Mouse (Mus musculus): ENCODE results near the gene Smtnl1. TPM values are rescaled to one million over a fixed set of nuclear protein-coding genes. Genes with fewer than 3 reads are reported as not detected.

Smtnl1 gene
- total RNA-seq, 2 experiments from 2014 or later = not detected

GRCm38 (mm10) chr2:84798493-84798921, 23.9 kb downstream of the Smtnl1 start, which contains the start of gene Ube2l6:
TSS of gene Ube2l6 (plus strand) at chr2:84798828.
- DNase-seq (ENCODE audit: extremely low spot score in 1 of 2, low spot score in 1 of 2) = peak; percentile 46 to 48

GRCm38 (mm10) chr2:84797833-84798492, 24.5 kb downstream of the Smtnl1 start:
- DNase-seq (ENCODE audit: extremely low spot score in 1 of 2, low spot score in 1 of 2) = peak; percentile 67 to 81

GRCm38 (mm10) chr2:84793871-84794270, 28.6 kb downstream of the Smtnl1 start:
- DNase-seq (ENCODE audit: extremely low spot score in 1 of 2, low spot score in 1 of 2) = no peak

- no peak for DNase-seq (ENCODE audit: extremely low spot score in 1 of 2, low spot score in 1 of 2)
Observed at GRCm38 (mm10) chr2:84793154-84793553, 29.3 kb downstream of the Smtnl1 start.

- no peak for DNase-seq (ENCODE audit: extremely low spot score in 1 of 2, low spot score in 1 of 2)
Observed at GRCm38 (mm10) chr2:84792516-84792915, 29.9 kb downstream of the Smtnl1 start.

GRCm38 (mm10) chr2:84790418-84790817, 32.0 kb downstream of the Smtnl1 start:
- no peak for DNase-seq (ENCODE audit: extremely low spot score in 1 of 2, low spot score in 1 of 2)

GRCm38 (mm10) chr2:84788316-84788715, 34.1 kb downstream of the Smtnl1 start:
- DNase-seq (ENCODE audit: extremely low spot score in 1 of 2, low spot score in 1 of 2) = no peak

GRCm38 (mm10) chr2:84783840-84784566, 38.4 kb downstream of the Smtnl1 start:
- no peak for DNase-seq (ENCODE audit: extremely low spot score in 1 of 2, low spot score in 1 of 2)

- no peak for DNase-seq (ENCODE audit: extremely low spot score in 1 of 2, low spot score in 1 of 2)
Observed at GRCm38 (mm10) chr2:84783315-84783714, 39.1 kb downstream of the Smtnl1 start.

- no peak for DNase-seq (ENCODE audit: extremely low spot score in 1 of 2, low spot score in 1 of 2)
Observed at GRCm38 (mm10) chr2:84779210-84779609, 43.2 kb downstream of the Smtnl1 start.

- no peak for DNase-seq (ENCODE audit: extremely low spot score in 1 of 2, low spot score in 1 of 2)
Observed at GRCm38 (mm10) chr2:84777706-84778105, 44.7 kb downstream of the Smtnl1 start.

- DNase-seq (ENCODE audit: extremely low spot score in 1 of 2, low spot score in 1 of 2) = no peak
Observed at GRCm38 (mm10) chr2:84775665-84776064, 46.8 kb downstream of the Smtnl1 start.

GRCm38 (mm10) chr2:84775241-84775640, 47.2 kb downstream of the Smtnl1 start, which contains the start of gene Serping1:
TSS of gene Serping1 (minus strand) at chr2:84775444.
- no peak for DNase-seq (ENCODE audit: extremely low spot score in 1 of 2, low spot score in 1 of 2)

- peak in 1 of 2 experiments; percentile 9 for DNase-seq (ENCODE audit: extremely low spot score in 1 of 2, low spot score in 1 of 2)
Observed at GRCm38 (mm10) chr2:84774751-84775150, 47.7 kb downstream of the Smtnl1 start.

GRCm38 (mm10) chr2:84773195-84773594, 49.3 kb downstream of the Smtnl1 start:
- DNase-seq (ENCODE audit: extremely low spot score in 1 of 2, low spot score in 1 of 2) = no peak

- DNase-seq (ENCODE audit: extremely low spot score in 1 of 2, low spot score in 1 of 2) = no peak
Observed at GRCm38 (mm10) chr2:84772454-84772853, 50.0 kb downstream of the Smtnl1 start.

GRCm38 (mm10) chr2:84770501-84770900, 52.0 kb downstream of the Smtnl1 start:
- DNase-seq (ENCODE audit: extremely low spot score in 1 of 2, low spot score in 1 of 2) = no peak

- no peak for DNase-seq (ENCODE audit: extremely low spot score in 1 of 2, low spot score in 1 of 2)
Observed at GRCm38 (mm10) chr2:84762818-84763217, 59.6 kb downstream of the Smtnl1 start.

GRCm38 (mm10) chr2:84762295-84762694, 60.2 kb downstream of the Smtnl1 start:
- DNase-seq (ENCODE audit: extremely low spot score in 1 of 2, low spot score in 1 of 2) = no peak

- no peak for DNase-seq (ENCODE audit: extremely low spot score in 1 of 2, low spot score in 1 of 2)
Observed at GRCm38 (mm10) chr2:84761840-84762239, 60.6 kb downstream of the Smtnl1 start.

GRCm38 (mm10) chr2:84761309-84761708, 61.1 kb downstream of the Smtnl1 start:
- no peak for DNase-seq (ENCODE audit: extremely low spot score in 1 of 2, low spot score in 1 of 2)
